Mouse (Mus musculus) spleen, adult 2 months (tissue): ENCODE results near the gene L2hgdh.

Experiments
- CTCF ChIP-seq: fragments of 200-500 bp; IDR thresholded peaks from 2 replicates; pipeline ENCODE4 v1.5.1; 2011; ENCODE audit warnings: mild to moderate bottlenecking, inconsistent platforms; ENCODE audit not compliant: insufficient read depth, insufficient read length, insufficient replicate concordance; ENCODE audit errors: extremely low read depth
- POLR2A ChIP-seq: fragments of 200-500 bp; IDR thresholded peaks from 2 replicates; pipeline ENCODE4 v1.6.1; 2011; ENCODE audit warnings: low read depth, low read length, inconsistent platforms

GRCm38 (mm10) chr12:69768841-69769240, 44.2 kb upstream of the L2hgdh start:
- TF ChIP-seq POLR2A = no peak
- TF ChIP-seq CTCF = no peak
